Mouse (Mus musculus) thymus, postnatal 0 days (tissue): ENCODE results near the gene Olfr981. TPM values are rescaled to one million over a fixed set of nuclear protein-coding genes. Genes with fewer than 3 reads are reported as not detected.
"Not testable (repeated sequence)": the region's sequence is repeated elsewhere in the genome, so short reads cannot be mapped to it uniquely, and the experiment has no call there.

Experiments
- DNase-seq: peaks from one replicate; pipeline ENCODE4 v3.0.0-alpha.2; 2015; ENCODE audit warnings: low spot score
- polyA plus RNA-seq: library from polyadenylated mRNA; unstranded; fragments of >200 nt; fragmentation: Nextera tagmentation; extraction: Ambion mirVana; gene quantifications from 2 replicates; pipeline ENCODE4 v1.2.1, GENCODE M21; 2015

Gene Olfr981
- not detected in 2 replicates for polyA plus RNA-seq

GRCm38 (mm10) chr9:40021164-40021563 lies at the start of gene Olfr981:
Olfr981 (plus strand) TSS chr9:40021464.
- no peak for DNase-seq

- not testable (repeated sequence) for DNase-seq
Measured at GRCm38 (mm10) chr9:39976581-39977145, 44.6 kb upstream of the Olfr981 start.

- no peak for DNase-seq
Measured at GRCm38 (mm10) chr9:39991813-39992212, 29.5 kb upstream of the Olfr981 start, which contains the start of gene Olfr978. Olfr978 (plus strand) TSS chr9:39992113.

- DNase-seq = no peak
Measured at GRCm38 (mm10) chr9:40003365-40003764, 17.9 kb upstream of the Olfr981 start, which contains the start of gene Olfr979. Olfr979 (minus strand) TSS chr9:40003465.

GRCm38 (mm10) chr9:40009482-40009881 lies 11.8 kb upstream of the Olfr981 start, which contains the start of gene Olfr980:
Olfr980 (minus strand) TSS chr9:40009582.
- DNase-seq = no peak

GRCm38 (mm10) chr9:40050138-40050537 lies 28.9 kb downstream of the Olfr981 start:
- no peak for DNase-seq

- DNase-seq = no peak
Measured at GRCm38 (mm10) chr9:40073529-40073928, 52.3 kb downstream of the Olfr981 start, which contains the start of gene Olfr982. Olfr982 (plus strand) TSS chr9:40073829.

Other genes with a start within 250 kb of the Olfr981 start
- not detected in 2 replicates for gene Olfr968, start 238.2 kb upstream of the Olfr981 start, polyA plus RNA-seq
- gene Olfr969, start 230.5 kb upstream of the Olfr981 start, polyA plus RNA-seq = not detected in 2 replicates
- gene Olfr970, start 212.6 kb upstream of the Olfr981 start, polyA plus RNA-seq = not detected in 2 replicates
- gene Olfr971, start 184.6 kb upstream of the Olfr981 start, polyA plus RNA-seq = not detected in 2 replicates
- gene Olfr972, start 155.0 kb upstream of the Olfr981 start, polyA plus RNA-seq = not detected in 2 replicates
- not detected in 2 replicates for gene Olfr229, start 114.1 kb upstream of the Olfr981 start, polyA plus RNA-seq
- not detected in 2 replicates for gene Olfr974, start 84.0 kb upstream of the Olfr981 start, polyA plus RNA-seq
- not detected in 2 replicates for gene Olfr975, start 69.4 kb upstream of the Olfr981 start, polyA plus RNA-seq
- gene Olfr976, start 60.3 kb upstream of the Olfr981 start, polyA plus RNA-seq = not detected in 2 replicates
- not detected in 2 replicates for gene Olfr978, start 29.4 kb upstream of the Olfr981 start, polyA plus RNA-seq
- not detected in 2 replicates for gene Olfr979, start 18.0 kb upstream of the Olfr981 start, polyA plus RNA-seq
- gene Olfr980, start 11.9 kb upstream of the Olfr981 start, polyA plus RNA-seq = not detected in 2 replicates
- not detected in 2 replicates for gene Olfr982, start 52.4 kb downstream of the Olfr981 start, polyA plus RNA-seq
- not detected in 2 replicates for gene Olfr983, start 72.1 kb downstream of the Olfr981 start, polyA plus RNA-seq
- gene Olfr984, start 92.7 kb downstream of the Olfr981 start, polyA plus RNA-seq = not detected in 2 replicates
- not detected in 2 replicates for gene Olfr985, start 108.7 kb downstream of the Olfr981 start, polyA plus RNA-seq
- not detected in 2 replicates for gene Tmem225, start 126.7 kb downstream of the Olfr981 start, polyA plus RNA-seq
- gene Olfr986, start 159.5 kb downstream of the Olfr981 start, polyA plus RNA-seq = not detected in 2 replicates
- 1.3 and 1.6 TPM in 2 replicates for gene Zfp202, start 170.9 kb downstream of the Olfr981 start, polyA plus RNA-seq
- gene Scn3b, start 247.8 kb downstream of the Olfr981 start, polyA plus RNA-seq = 0.83 and 1.0 TPM in 2 replicates